Mouse (Mus musculus) stomach, postnatal 0 days (tissue): Measurements from ENCODE around the gene Capzb.

Experiments used
- CTCF ChIP-seq: IDR thresholded peaks from 2 replicates; pipeline ENCODE4 v1.5.1; 2016; ENCODE audit warnings: antibody characterized with exemption, low read depth, mild to moderate bottlenecking, moderate library complexity
- EP300 ChIP-seq: optimal IDR thresholded peaks from 2 replicates; pipeline ENCODE3; 2016; ENCODE audit warnings: antibody characterized with exemption

GRCm38 (mm10) chr4:139253206-139253605 is 60.5 kb downstream of the Capzb start:
- no peak for TF ChIP-seq EP300
- no peak for TF ChIP-seq CTCF
